Mouse (Mus musculus) midbrain, embryonic 10.5 days (tissue): ENCODE measurements at regions not wholly inside any gene's neighbourhood (a gene's known extent, or its start where the extent isn't known, plus 50 kb on each side); places are given as distances from the start of the nearest gene placed in this dataset. TPM values are rescaled to one million over a fixed set of nuclear protein-coding genes. Genes with fewer than 3 reads are reported as not detected.

Experiments
- DNase-seq: peaks from one replicate; pipeline ENCODE4 v3.0.0-alpha.2; 2017; ENCODE audit warnings: low spot score
- H3K27ac ChIP-seq: fragments of 300-500 bp; sonication (generic); replicated peaks from 2 replicates; pipeline ENCODE4 v1.5.1; 2016; ENCODE audit warnings: mild to moderate bottlenecking
- H3K27me3 ChIP-seq: fragments of 300-500 bp; sonication (generic); 2 replicates; pipeline ENCODE4 v1.6.1; 2016; ENCODE audit warnings: low read depth, mild to moderate bottlenecking; ENCODE audit not compliant: poor library complexity, severe bottlenecking
- H3K36me3 ChIP-seq: fragments of 300-500 bp; sonication (generic); 2 replicates; pipeline ENCODE4 v1.6.1; 2016; ENCODE audit warnings: mild to moderate bottlenecking, moderate library complexity
- H3K4me1 ChIP-seq: fragments of 300-500 bp; sonication (generic); 2 replicates; pipeline ENCODE4 v1.6.1; 2016
- H3K4me3 ChIP-seq: fragments of 300-500 bp; sonication (generic); 2 replicates; pipeline ENCODE4 v1.5.1; 2016; ENCODE audit warnings: mild to moderate bottlenecking, moderate library complexity
- H3K9me3 ChIP-seq: fragments of 300-500 bp; sonication (generic); replicated peaks from 2 replicates; pipeline ENCODE4 v1.6.1; 2016; ENCODE audit warnings: mild to moderate bottlenecking
- WGBS: fragments of 180-500 bp; shearing (Covaris S2); methylation state at CpG from one replicate; pipeline ENCODE4 v1.1.7; 2016; 5-methylcytosine and 5-hydroxymethylcytosine counted together
- microRNA-seq: library from miRNA; unstranded; fragments of <30 nt; microRNA quantifications from one replicate; pipeline ENCODE4, GENCODE M21; 2017

DNA sequence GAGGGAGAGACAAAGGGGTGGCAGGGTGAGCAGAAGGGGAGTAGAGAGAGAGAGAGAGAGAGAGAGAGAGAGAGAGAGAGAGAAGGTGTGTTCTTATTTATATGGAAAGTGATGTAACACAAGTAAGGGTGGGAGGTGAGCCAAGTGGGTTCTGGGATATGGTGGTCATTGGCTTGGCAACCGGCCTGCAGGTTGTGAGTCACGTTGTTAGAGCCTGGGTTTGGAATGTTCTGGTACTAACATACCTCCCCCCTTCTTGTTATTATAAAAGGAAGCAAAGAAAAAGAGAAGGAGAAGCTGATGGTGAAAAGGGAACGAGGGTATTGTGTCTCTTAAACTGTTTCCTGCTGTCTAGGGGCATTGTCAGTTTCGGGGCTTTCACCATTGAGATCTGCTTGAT is 58.3 kb upstream of the Lemd2 start:
- 79% methylated on average over 4 of the region's 4 CpGs for WGBS
- no peaks in the 10 kb centered on the region for H3K36me3 ChIP-seq

DNA sequence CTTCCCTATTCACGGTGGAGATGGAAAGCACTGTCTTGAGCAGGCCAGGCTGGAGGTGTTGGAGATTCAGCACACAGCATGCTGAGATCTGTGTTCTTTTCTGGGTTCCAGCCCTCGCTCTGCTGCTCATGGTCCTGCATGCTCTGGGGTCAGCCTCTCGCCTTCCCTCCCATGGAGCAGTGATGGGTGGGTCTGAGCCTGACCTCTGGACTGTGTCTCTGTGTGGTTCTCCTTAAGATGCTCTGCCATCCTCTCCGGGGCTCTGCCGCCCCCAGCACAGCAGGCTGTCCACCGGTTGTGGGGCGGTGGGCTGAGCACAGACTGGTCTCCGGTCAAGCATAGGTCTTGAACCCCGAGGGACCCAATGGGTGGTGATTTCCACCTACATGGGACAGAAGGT is 57.7 kb upstream of the Lemd2 start:
- no peak overlapping the region for H3K4me3 ChIP-seq
- DNase-seq: no peak
- H3K36me3 ChIP-seq: no peaks in the 10 kb centered on the region
- no peaks in the 10 kb centered on the region for H3K9me3 ChIP-seq
- no peaks in the 10 kb centered on the region for H3K4me1 ChIP-seq
- no peaks in the 10 kb centered on the region for H3K27me3 ChIP-seq
- 90% methylated on average over 9 of the region's 9 CpGs for WGBS
- no peak overlapping the region for H3K27ac ChIP-seq

More for the DNA sequence above, 58.3 kb upstream of the Lemd2 start:
- no peaks in the 10 kb centered on the region for H3K4me1 ChIP-seq
- no peaks in the 10 kb centered on the region for H3K9me3 ChIP-seq
- no peak overlapping the region for H3K4me3 ChIP-seq
- H3K27ac ChIP-seq: no peak overlapping the region
- H3K27me3 ChIP-seq: no peaks in the 10 kb centered on the region
- no peak for DNase-seq

DNA sequence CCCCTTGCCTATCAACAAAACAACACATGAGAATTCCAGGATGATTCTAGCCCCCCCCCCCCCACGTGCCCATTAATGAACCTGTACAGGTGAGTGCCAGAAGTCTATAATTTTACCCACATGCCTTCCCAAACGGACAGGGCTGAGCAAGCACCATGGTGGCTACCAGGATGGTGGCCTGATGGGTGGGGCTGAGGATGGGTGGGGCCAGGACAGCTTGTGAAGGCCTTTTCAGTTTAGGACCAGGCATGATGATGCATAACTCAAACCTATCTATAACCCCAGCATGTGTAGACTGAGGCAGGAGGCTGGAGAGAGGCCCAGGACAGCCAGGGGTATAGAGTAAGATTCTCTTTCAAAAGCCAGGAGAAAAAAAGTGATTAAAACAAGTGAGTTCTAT is 57.0 kb upstream of the Lemd2 start:
- no peak overlapping the region for H3K27ac ChIP-seq
- H3K4me3 ChIP-seq: no peak overlapping the region
- WGBS: 68% methylated on average over 2 of the region's 2 CpGs
- no peaks in the 10 kb centered on the region for H3K36me3 ChIP-seq
- peaks cover 6% of the 10 kb centered on the region; the same call in 1 of the 2 replicates for H3K4me1 ChIP-seq
- H3K9me3 ChIP-seq: no peaks in the 10 kb centered on the region
- DNase-seq: no peak
- H3K27me3 ChIP-seq: no peaks in the 10 kb centered on the region

DNA sequence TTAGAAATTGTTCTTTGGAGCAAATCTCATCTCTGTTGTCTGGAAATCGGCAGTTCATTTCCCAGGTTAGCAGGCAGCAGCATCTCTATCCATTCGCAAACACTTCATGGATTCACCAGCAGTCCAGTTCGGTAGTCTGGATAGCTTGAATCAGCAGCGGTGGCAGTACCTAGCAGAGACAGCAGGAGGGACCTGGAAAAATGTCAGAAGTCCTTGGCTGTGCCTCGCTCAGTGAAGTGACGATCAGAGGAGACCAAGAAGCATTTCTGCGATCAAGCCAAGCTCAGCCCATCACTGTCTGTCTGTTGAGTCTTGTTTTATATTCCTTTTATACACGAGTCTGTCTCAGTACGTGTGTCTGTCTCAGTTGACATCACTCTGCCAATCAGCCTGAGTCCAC is 55.8 kb upstream of the Lemd2 start:
- Histone ChIP-seq H3K27me3 (no peaks in the 10 kb centered on the region), H3K4me3 (no peak overlapping the region), H3K4me1 (peaks cover 6% of the 10 kb centered on the region; the same call in 1 of the 2 replicates), H3K9me3 (no peaks in the 10 kb centered on the region), H3K36me3 (no peaks in the 10 kb centered on the region), H3K27ac (no peak overlapping the region)
- WGBS: 89% methylated on average over 9 of the region's 9 CpGs
- no peak for DNase-seq

DNA sequence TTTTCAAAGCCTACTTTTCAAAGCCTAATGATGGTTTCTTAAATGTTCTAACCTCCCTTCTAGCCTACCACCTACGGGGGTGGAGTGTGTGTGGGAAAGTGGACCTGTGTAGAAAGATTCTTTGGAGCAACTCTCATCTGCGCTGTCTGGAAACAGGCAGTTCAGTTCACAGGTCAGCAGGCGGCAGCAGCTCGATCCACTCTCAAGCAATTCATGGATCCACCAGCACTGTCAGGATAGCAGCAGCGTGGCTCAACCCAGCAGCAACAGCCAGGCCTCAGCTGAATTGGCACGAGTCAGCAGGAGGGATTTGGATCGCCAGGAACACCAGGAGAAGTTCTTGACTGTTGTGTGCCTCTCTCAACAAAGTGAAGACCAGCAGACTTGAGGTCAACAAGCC is 53.1 kb upstream of the Lemd2 start:
- Histone ChIP-seq H3K4me1 (peaks cover 9% of the 10 kb centered on the region), H3K27ac (no peak overlapping the region), H3K36me3 (no peaks in the 10 kb centered on the region), H3K9me3 (no peaks in the 10 kb centered on the region), H3K27me3 (no peaks in the 10 kb centered on the region), H3K4me3 (no peak overlapping the region)
- peak; percentile 26 for DNase-seq
- whole genome bisulfite sequencing: 48% methylated on average over 7 of the region's 7 CpGs

DNA sequence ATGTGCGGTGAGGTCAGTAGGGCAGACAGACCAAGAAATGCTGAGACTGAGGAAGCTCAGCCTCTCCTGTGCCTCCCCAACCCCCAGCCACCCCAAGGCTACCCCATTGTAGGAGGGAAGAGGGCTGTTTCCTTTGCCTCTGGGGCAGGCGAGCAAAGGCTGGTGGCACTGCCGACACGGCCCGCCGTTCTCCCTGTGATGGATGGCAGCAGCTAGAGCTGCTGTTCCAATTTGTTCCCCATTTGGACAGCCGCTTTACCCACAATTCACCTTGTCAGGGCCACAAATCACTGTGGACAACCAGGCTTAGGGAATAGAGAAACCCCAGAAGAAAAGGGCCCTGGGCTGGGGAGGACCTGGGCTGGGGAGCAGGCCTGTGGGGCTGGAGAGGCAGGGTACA is 51.5 kb upstream of the Lemd2 start:
- Histone ChIP-seq H3K4me1 (peaks cover 10% of the 10 kb centered on the region), H3K9me3 (no peaks in the 10 kb centered on the region), H3K27me3 (no peaks in the 10 kb centered on the region), H3K27ac (no peak overlapping the region), H3K4me3 (no peak overlapping the region), H3K36me3 (no peaks in the 10 kb centered on the region)
- no peak for DNase-seq
- 95% methylated on average over 7 of the region's 7 CpGs for WGBS

Small RNA genes in the stretch of these regions (microRNA-seq; reads per million reads assigned to microRNA genes)
- gene Mir7214: not detected
- gene Mir7216: not detected
- gene Mir7217: not detected
- not detected for gene Mir7218
